Mouse (Mus musculus) lung, adult 2 months (tissue): ENCODE measurements around the gene Dlg4.

Experiments used
- CTCF ChIP-seq: fragments of 200-500 bp; IDR thresholded peaks from 2 replicates; pipeline ENCODE4 v1.5.1; 2011; ENCODE audit warnings: mild to moderate bottlenecking, low read length, control low read depth; ENCODE audit not compliant: insufficient read depth
- POLR2A ChIP-seq: fragments of 200-500 bp; IDR thresholded peaks from 2 replicates; pipeline ENCODE4 v1.6.1; 2011; ENCODE audit warnings: low read depth, mild to moderate bottlenecking, control low read depth, low read length, borderline replicate concordance; ENCODE audit errors: extremely low read depth

GRCm38 (mm10) chr11:69970775-69971174, 46.0 kb upstream of the Dlg4 start:
- TF ChIP-seq CTCF (no peak), POLR2A (no peak)
